Mouse (Mus musculus) liver, embryonic 12.5 days (tissue): ENCODE measurements at regions not wholly inside any gene's neighbourhood (a gene's known extent, or its start where the extent isn't known, plus 50 kb on each side); places are given as distances from the start of the nearest gene placed in this dataset.

Experiments
- ATAC-seq: fragments of 200-750 bp; cut with Nextera tagmentation; 2 replicates; pipeline ENCODE4 v1.8.0; 2017; ENCODE audit warnings: moderate number of reproducible peaks, mild to moderate bottlenecking, moderate library complexity
- H3K27ac ChIP-seq: fragments of 300-500 bp; sonication (generic); 2 replicates; pipeline ENCODE4 v1.5.1; 2016; ENCODE audit warnings: mild to moderate bottlenecking
- H3K27me3 ChIP-seq: fragments of 300-500 bp; sonication (generic); replicated peaks from 2 replicates; pipeline ENCODE4 v1.6.1; 2016; ENCODE audit warnings: mild to moderate bottlenecking, moderate library complexity
- H3K36me3 ChIP-seq: fragments of 300-500 bp; sonication (generic); 2 replicates; pipeline ENCODE4 v1.6.1; 2016; ENCODE audit warnings: mild to moderate bottlenecking, moderate library complexity
- H3K4me1 ChIP-seq: fragments of 300-500 bp; sonication (generic); 2 replicates; pipeline ENCODE4 v1.6.1; 2016
- H3K4me2 ChIP-seq: fragments of 300-500 bp; sonication (generic); 2 replicates; pipeline ENCODE4 v1.6.1; 2016; ENCODE audit warnings: mild to moderate bottlenecking, moderate library complexity
- H3K4me3 ChIP-seq: fragments of 300-500 bp; sonication (generic); 2 replicates; pipeline ENCODE4 v1.5.1; 2016; ENCODE audit warnings: mild to moderate bottlenecking, moderate library complexity
- H3K9ac ChIP-seq: fragments of 300-500 bp; sonication (generic); 2 replicates; pipeline ENCODE4 v1.6.1; 2016; ENCODE audit warnings: mild to moderate bottlenecking, moderate library complexity
- H3K9me3 ChIP-seq: fragments of 300-500 bp; sonication (generic); replicated peaks from 2 replicates; pipeline ENCODE4 v1.6.1; 2016; ENCODE audit warnings: mild to moderate bottlenecking, moderate library complexity
- WGBS: fragments of 180-500 bp; shearing (Covaris S2); methylation state at CpG from one replicate; pipeline ENCODE4 v1.1.7; 2016; ENCODE audit not compliant: insufficient replicate concordance; 5-methylcytosine and 5-hydroxymethylcytosine counted together

- 72% methylated on average over 4 of the region's 4 CpGs for WGBS
- Histone ChIP-seq H3K9me3 (no peaks in the 10 kb centered on the region), H3K36me3 (no peaks in the 10 kb centered on the region), H3K4me3 (no peak overlapping the region), H3K27ac (no peak overlapping the region), H3K4me1 (no peaks in the 10 kb centered on the region), H3K9ac (no peak overlapping the region), H3K27me3 (no peaks in the 10 kb centered on the region), H3K4me2 (no peak overlapping the region)
- no peak for ATAC-seq
Measured at GRCm38 (mm10) chr3:151305402-151305801, 132.3 kb upstream of the Adgrl4 start.

GRCm38 (mm10) chr3:151307975-151308374, 129.7 kb upstream of the Adgrl4 start:
- Histone ChIP-seq H3K36me3 (no peaks in the 10 kb centered on the region), H3K27me3 (no peaks in the 10 kb centered on the region), H3K4me2 (no peak overlapping the region), H3K9me3 (no peaks in the 10 kb centered on the region), H3K9ac (no peak overlapping the region), H3K27ac (no peak overlapping the region), H3K4me1 (no peaks in the 10 kb centered on the region), H3K4me3 (no peak overlapping the region)
- 20% methylated on average over 4 of the region's 4 CpGs for WGBS
- ATAC-seq = no peak

- H3K36me3 ChIP-seq = no peaks in the 10 kb centered on the region
- H3K9me3 ChIP-seq = no peaks in the 10 kb centered on the region
- ATAC-seq = no peak
Measured at GRCm38 (mm10) chr3:151323835-151324234, 113.9 kb upstream of the Adgrl4 start.

GRCm38 (mm10) chr3:151329801-151330200, 107.9 kb upstream of the Adgrl4 start:
- H3K9ac ChIP-seq = no peak overlapping the region
- ATAC-seq = no peak
- H3K4me2 ChIP-seq = no peak overlapping the region
- H3K4me3 ChIP-seq = no peak overlapping the region
- WGBS = 78% methylated on average over 4 of the region's 4 CpGs
- no peak overlapping the region for H3K27ac ChIP-seq
- H3K9me3 ChIP-seq = no peaks in the 10 kb centered on the region
- H3K4me1 ChIP-seq = no peaks in the 10 kb centered on the region
- no peaks in the 10 kb centered on the region for H3K27me3 ChIP-seq
- H3K36me3 ChIP-seq = no peaks in the 10 kb centered on the region

More at GRCm38 (mm10) chr3:151323835-151324234, 113.9 kb upstream of the Adgrl4 start:
- no peaks in the 10 kb centered on the region for H3K27me3 ChIP-seq
- H3K4me2 ChIP-seq = no peak overlapping the region
- no peaks in the 10 kb centered on the region for H3K4me1 ChIP-seq
- 34% methylated on average over 3 of the region's 3 CpGs for WGBS
- H3K27ac ChIP-seq = no peak overlapping the region
- no peak overlapping the region for H3K4me3 ChIP-seq
- no peak overlapping the region for H3K9ac ChIP-seq

- Histone ChIP-seq H3K27ac (no peak overlapping the region), H3K27me3 (no peaks in the 10 kb centered on the region), H3K36me3 (no peaks in the 10 kb centered on the region), H3K4me3 (no peak overlapping the region), H3K4me1 (no peaks in the 10 kb centered on the region), H3K9ac (no peak overlapping the region), H3K9me3 (no peaks in the 10 kb centered on the region), H3K4me2 (no peak overlapping the region)
- ATAC-seq = no peak
- WGBS = 46% methylated on average over 2 of the region's 2 CpGs
Measured at GRCm38 (mm10) chr3:151331906-151332305, 105.8 kb upstream of the Adgrl4 start.

GRCm38 (mm10) chr3:151332317-151332687, 105.4 kb upstream of the Adgrl4 start:
- no peak overlapping the region for H3K27ac ChIP-seq
- H3K4me3 ChIP-seq = no peak overlapping the region
- H3K27me3 ChIP-seq = no peaks in the 10 kb centered on the region
- H3K4me1 ChIP-seq = no peaks in the 10 kb centered on the region
- H3K9me3 ChIP-seq = no peaks in the 10 kb centered on the region
- H3K4me2 ChIP-seq = no peak overlapping the region
- no peak overlapping the region for H3K9ac ChIP-seq
- WGBS = 70% methylated on average over 1 of the region's 1 CpGs
- no peaks in the 10 kb centered on the region for H3K36me3 ChIP-seq
- no peak for ATAC-seq

GRCm38 (mm10) chr3:151332688-151333452, 104.8 kb upstream of the Adgrl4 start:
- Histone ChIP-seq H3K9me3 (no peaks in the 10 kb centered on the region), H3K36me3 (no peaks in the 10 kb centered on the region), H3K27ac (no peak overlapping the region), H3K9ac (no peak overlapping the region), H3K4me3 (no peak overlapping the region), H3K27me3 (no peaks in the 10 kb centered on the region), H3K4me2 (no peak overlapping the region), H3K4me1 (no peaks in the 10 kb centered on the region)
- 64% methylated on average over 9 of the region's 9 CpGs for WGBS
- no peak for ATAC-seq

GRCm38 (mm10) chr3:151333867-151334341, 103.8 kb upstream of the Adgrl4 start:
- 66% methylated on average over 6 of the region's 6 CpGs for WGBS
- no peaks in the 10 kb centered on the region for H3K9me3 ChIP-seq
- no peaks in the 10 kb centered on the region for H3K36me3 ChIP-seq

GRCm38 (mm10) chr3:151351481-151352090, 86.1 kb upstream of the Adgrl4 start:
- no peak overlapping the region for H3K4me3 ChIP-seq
- H3K9me3 ChIP-seq = no peaks in the 10 kb centered on the region
- 63% methylated on average over 4 of the region's 4 CpGs for WGBS
- H3K4me2 ChIP-seq = no peak overlapping the region
- H3K36me3 ChIP-seq = no peaks in the 10 kb centered on the region
- no peak overlapping the region for H3K9ac ChIP-seq
- no peaks in the 10 kb centered on the region for H3K4me1 ChIP-seq
- ATAC-seq = no peak
- no peak overlapping the region for H3K27ac ChIP-seq
- no peaks in the 10 kb centered on the region for H3K27me3 ChIP-seq

More at GRCm38 (mm10) chr3:151333867-151334341, 103.8 kb upstream of the Adgrl4 start:
- Histone ChIP-seq H3K9ac (no peak overlapping the region), H3K4me3 (no peak overlapping the region), H3K27ac (no peak overlapping the region), H3K4me1 (no peaks in the 10 kb centered on the region), H3K4me2 (no peak overlapping the region), H3K27me3 (no peaks in the 10 kb centered on the region)
- ATAC-seq = no peak

GRCm38 (mm10) chr3:151366302-151366701, 71.4 kb upstream of the Adgrl4 start:
- H3K4me1 ChIP-seq = no peaks in the 10 kb centered on the region
- no peaks in the 10 kb centered on the region for H3K9me3 ChIP-seq
- no peak overlapping the region for H3K4me3 ChIP-seq
- H3K4me2 ChIP-seq = no peak overlapping the region
- no peaks in the 10 kb centered on the region for H3K27me3 ChIP-seq
- ATAC-seq = no peak
- WGBS = 68% methylated on average over 4 of the region's 4 CpGs
- no peak overlapping the region for H3K27ac ChIP-seq
- H3K36me3 ChIP-seq = no peaks in the 10 kb centered on the region
- no peak overlapping the region for H3K9ac ChIP-seq

- no peak overlapping the region for H3K27ac ChIP-seq
- WGBS = 65% methylated on average over 4 of the region's 4 CpGs
- H3K36me3 ChIP-seq = no peaks in the 10 kb centered on the region
- no peaks in the 10 kb centered on the region for H3K9me3 ChIP-seq
- no peak overlapping the region for H3K9ac ChIP-seq
- ATAC-seq = no peak
- H3K4me1 ChIP-seq = no peaks in the 10 kb centered on the region
- H3K4me3 ChIP-seq = no peak overlapping the region
- H3K4me2 ChIP-seq = no peak overlapping the region
- H3K27me3 ChIP-seq = no peaks in the 10 kb centered on the region
Measured at GRCm38 (mm10) chr3:151366707-151367306, 70.9 kb upstream of the Adgrl4 start.

- no peak for ATAC-seq
- Histone ChIP-seq H3K36me3 (no peaks in the 10 kb centered on the region), H3K4me3 (no peak overlapping the region), H3K27me3 (no peaks in the 10 kb centered on the region), H3K4me2 (no peak overlapping the region), H3K9me3 (no peaks in the 10 kb centered on the region), H3K27ac (no peak overlapping the region), H3K9ac (no peak overlapping the region), H3K4me1 (no peaks in the 10 kb centered on the region)
- 20% methylated on average over 5 of the region's 5 CpGs for WGBS
Measured at GRCm38 (mm10) chr3:151383326-151384019, 54.2 kb upstream of the Adgrl4 start.
